Mouse (Mus musculus) hindbrain, embryonic 10.5 days (tissue): ENCODE measurements around the gene Gm13290. TPM values are rescaled to one million over a fixed set of nuclear protein-coding genes. Genes with fewer than 3 reads are reported as not detected.
"Not testable (repeated sequence)": the region's sequence is repeated elsewhere in the genome, so short reads cannot be mapped to it uniquely, and the experiment has no call there.

Source experiments
- DNase-seq: peaks from one replicate; pipeline ENCODE4 v3.0.0-alpha.2; 2017; ENCODE audit warnings: low spot score
- H3K27ac ChIP-seq: fragments of 300-500 bp; sonication (generic); 2 replicates; pipeline ENCODE4 v1.5.1; 2016; ENCODE audit warnings: mild to moderate bottlenecking, moderate library complexity
- H3K27me3 ChIP-seq: fragments of 300-500 bp; sonication (generic); 2 replicates; pipeline ENCODE4 v1.6.1; 2016; ENCODE audit warnings: mild to moderate bottlenecking; ENCODE audit not compliant: poor library complexity, insufficient read depth, severe bottlenecking
- H3K36me3 ChIP-seq: fragments of 300-500 bp; sonication (generic); 2 replicates; pipeline ENCODE4 v1.6.1; 2016; ENCODE audit warnings: mild to moderate bottlenecking, moderate library complexity
- H3K4me1 ChIP-seq: fragments of 300-500 bp; sonication (generic); replicated peaks from 2 replicates; pipeline ENCODE4 v1.6.1; 2016; ENCODE audit warnings: mild to moderate bottlenecking
- H3K4me3 ChIP-seq: fragments of 300-500 bp; sonication (generic); 2 replicates; pipeline ENCODE4 v1.5.1; 2016; ENCODE audit warnings: mild to moderate bottlenecking, moderate library complexity
- H3K9me3 ChIP-seq: fragments of 300-500 bp; sonication (generic); 2 replicates; pipeline ENCODE4 v1.6.1; 2016; ENCODE audit warnings: mild to moderate bottlenecking, moderate library complexity
- WGBS: fragments of 180-500 bp; shearing (Covaris S2); methylation state at CpG from one replicate; pipeline ENCODE4 v1.1.7; 2016; 5-methylcytosine and 5-hydroxymethylcytosine counted together
- polyA plus RNA-seq: library from polyadenylated mRNA; unstranded; fragments of >200 nt; fragmentation: Nextera tagmentation; extraction: Ambion mirVana; gene quantifications from 2 replicates; pipeline ENCODE4 v1.2.1, GENCODE M21; 2016

Gene Gm13290
- polyA plus RNA-seq, 1 experiment from 2014 or later: 0.22 TPM

GRCm38 (mm10) chr4:88759610-88760268 lies 13.9 kb upstream of the Gm13290 start, which contains the start of gene Gm13283:
TSS of gene Gm13283 (plus strand) at chr4:88760119.
- not testable (repeated sequence) for DNase-seq, H3K36me3 ChIP-seq, H3K27ac ChIP-seq, H3K27me3 ChIP-seq, H3K9me3 ChIP-seq, H3K4me1 ChIP-seq
- 22% methylated on average over 11 of the region's 14 CpGs for WGBS
- peak within 1 kb of the TSS; percentile 43 for H3K4me3 ChIP-seq

- H3K4me1 ChIP-seq, H3K27me3 ChIP-seq, H3K9me3 ChIP-seq, H3K36me3 ChIP-seq, H3K27ac ChIP-seq: not testable (repeated sequence)
- WGBS: under 1% methylated on average over 28 of the region's 28 CpGs
- peak overlapping the region; percentile 43 for H3K4me3 ChIP-seq
- peak; percentile 75 for DNase-seq
Measured at GRCm38 (mm10) chr4:88760431-88760830, 13.2 kb upstream of the Gm13290 start.

- H3K9me3 ChIP-seq, H3K36me3 ChIP-seq, H3K4me3 ChIP-seq, DNase-seq, H3K27me3 ChIP-seq, H3K4me1 ChIP-seq, H3K27ac ChIP-seq: not testable (repeated sequence)
- WGBS: 78% methylated on average over 6 of the region's 8 CpGs
Measured at GRCm38 (mm10) chr4:88761776-88762175, 11.9 kb upstream of the Gm13290 start.

GRCm38 (mm10) chr4:88762341-88762740 lies 11.3 kb upstream of the Gm13290 start:
- not testable (repeated sequence) for H3K36me3 ChIP-seq, H3K27me3 ChIP-seq, H3K9me3 ChIP-seq, DNase-seq, H3K27ac ChIP-seq, H3K4me3 ChIP-seq, H3K4me1 ChIP-seq
- 54% methylated on average over 9 of the region's 9 CpGs for WGBS

GRCm38 (mm10) chr4:88763384-88764018 lies 10.1 kb upstream of the Gm13290 start:
- H3K4me3 ChIP-seq: peak overlapping the region; percentile 40
- not testable (repeated sequence) for H3K36me3 ChIP-seq, H3K4me1 ChIP-seq, H3K27ac ChIP-seq, H3K9me3 ChIP-seq, H3K27me3 ChIP-seq
- peak; percentile 79 for DNase-seq
- 2% methylated on average over 42 of the region's 42 CpGs for WGBS

- H3K27me3 ChIP-seq, H3K27ac ChIP-seq: not testable (repeated sequence)
- no CpG with 5 or more reads among the region's 29 CpGs for WGBS
Measured at GRCm38 (mm10) chr4:88776622-88777021, 3.0 kb downstream of the Gm13290 start, which contains the start of gene Gm13289. TSS of gene Gm13289 (plus strand) at chr4:88776922.

GRCm38 (mm10) chr4:88779550-88779949 lies 5.9 kb downstream of the Gm13290 start, which contains the start of gene Gm13272:
TSS of gene Gm13272 (plus strand) at chr4:88779850.
- no CpG with 5 or more reads among the region's 29 CpGs for WGBS

More at GRCm38 (mm10) chr4:88776622-88777021, 3.0 kb downstream of the Gm13290 start, which contains the start of gene Gm13289:
- not testable (repeated sequence) for H3K36me3 ChIP-seq, DNase-seq, H3K4me3 ChIP-seq, H3K9me3 ChIP-seq, H3K4me1 ChIP-seq

GRCm38 (mm10) chr4:88780320-88780719 lies 6.7 kb downstream of the Gm13290 start:
- DNase-seq: not testable (repeated sequence)
- 42% methylated on average over 16 of the region's 18 CpGs for whole genome bisulfite sequencing

More at GRCm38 (mm10) chr4:88779550-88779949, 5.9 kb downstream of the Gm13290 start, which contains the start of gene Gm13272:
- H3K9me3 ChIP-seq, H3K36me3 ChIP-seq, H3K4me1 ChIP-seq, DNase-seq, H3K27ac ChIP-seq, H3K4me3 ChIP-seq, H3K27me3 ChIP-seq: not testable (repeated sequence)

GRCm38 (mm10) chr4:88781831-88782230 lies 8.2 kb downstream of the Gm13290 start, which contains the start of gene Ifnz:
TSS of gene Ifnz (plus strand) at chr4:88782131.
- 24% methylated on average over 5 of the region's 7 CpGs for WGBS
- H3K36me3 ChIP-seq, H3K27me3 ChIP-seq, H3K4me1 ChIP-seq, DNase-seq, H3K27ac ChIP-seq, H3K9me3 ChIP-seq: not testable (repeated sequence)
- H3K4me3 ChIP-seq: 0 out of 2 replicates have a peak within 1 kb of the TSS, but pooled peaks have one; percentile 29

More at GRCm38 (mm10) chr4:88780320-88780719, 6.7 kb downstream of the Gm13290 start:
- not testable (repeated sequence) for H3K4me3 ChIP-seq, H3K4me1 ChIP-seq, H3K27me3 ChIP-seq, H3K9me3 ChIP-seq, H3K27ac ChIP-seq, H3K36me3 ChIP-seq

GRCm38 (mm10) chr4:88782335-88782734 lies 8.7 kb downstream of the Gm13290 start:
- WGBS: 0% methylated on average over 18 of the region's 31 CpGs
- H3K36me3 ChIP-seq, H3K4me1 ChIP-seq, H3K9me3 ChIP-seq, H3K27ac ChIP-seq, H3K27me3 ChIP-seq, DNase-seq: not testable (repeated sequence)
- H3K4me3 ChIP-seq: 0 out of 2 replicates have a peak overlapping the region, but pooled peaks have one; percentile 29

GRCm38 (mm10) chr4:88785409-88785808 lies 11.8 kb downstream of the Gm13290 start, which contains the start of gene Gm13276:
TSS of gene Gm13276 (plus strand) at chr4:88785709.
- DNase-seq, H3K9me3 ChIP-seq, H3K27ac ChIP-seq, H3K36me3 ChIP-seq, H3K4me1 ChIP-seq, H3K4me3 ChIP-seq, H3K27me3 ChIP-seq: not testable (repeated sequence)
- WGBS: no CpG with 5 or more reads among the region's 27 CpGs

GRCm38 (mm10) chr4:88788402-88788801 lies 14.8 kb downstream of the Gm13290 start, which contains the start of gene Gm13277:
TSS of gene Gm13277 (plus strand) at chr4:88788632.
- not testable (repeated sequence) for H3K27me3 ChIP-seq, H3K4me1 ChIP-seq, DNase-seq, H3K27ac ChIP-seq, H3K4me3 ChIP-seq, H3K9me3 ChIP-seq, H3K36me3 ChIP-seq
- 0% methylated on average over 5 of the region's 28 CpGs for WGBS

GRCm38 (mm10) chr4:88791250-88791649 lies 17.6 kb downstream of the Gm13290 start, which contains the start of gene Gm13278:
TSS of gene Gm13278 (plus strand) at chr4:88791550.
- not testable (repeated sequence) for H3K4me3 ChIP-seq

More at GRCm38 (mm10) chr4:88791250-88791649, 17.6 kb downstream of the Gm13290 start, which contains the start of gene Gm13278:
- not testable (repeated sequence) for H3K9me3 ChIP-seq, H3K27me3 ChIP-seq, H3K27ac ChIP-seq, DNase-seq, H3K36me3 ChIP-seq, H3K4me1 ChIP-seq
- WGBS: no CpG with 5 or more reads among the region's 28 CpGs
